Mouse (Mus musculus) granulocyte monocyte progenitor cell, adult 5-6 weeks (primary cell): ENCODE results near the gene Pmvk. TPM values are rescaled to one million over a fixed set of nuclear protein-coding genes. Genes with fewer than 3 reads are reported as not detected.

Source experiments
- ATAC-seq: replicated peaks from 2 replicates; pipeline ENCODE4 v1.8.0; 2016; ENCODE audit warnings: mild to moderate bottlenecking, moderate TSS enrichment, inconsistent platforms; ENCODE audit not compliant: poor library complexity, severe bottlenecking
- total RNA-seq, 2 experiments: library from RNA; stranded (forward) in 1 of 2; stranded (reverse) in 1 of 2; fragments of 200-712, 200-1000 nt in 1 of 2; fragments of >200 nt in 1 of 2; fragmentation: Nextera tagmentation in 1 of 2; gene quantifications; 2 replicates each; pipeline ENCODE4 v1.2.3; 2014 to 2017

Gene Pmvk
- total RNA-seq, 2 experiments from 2014 or later = 9.5 to 20.7 TPM

DNA sequence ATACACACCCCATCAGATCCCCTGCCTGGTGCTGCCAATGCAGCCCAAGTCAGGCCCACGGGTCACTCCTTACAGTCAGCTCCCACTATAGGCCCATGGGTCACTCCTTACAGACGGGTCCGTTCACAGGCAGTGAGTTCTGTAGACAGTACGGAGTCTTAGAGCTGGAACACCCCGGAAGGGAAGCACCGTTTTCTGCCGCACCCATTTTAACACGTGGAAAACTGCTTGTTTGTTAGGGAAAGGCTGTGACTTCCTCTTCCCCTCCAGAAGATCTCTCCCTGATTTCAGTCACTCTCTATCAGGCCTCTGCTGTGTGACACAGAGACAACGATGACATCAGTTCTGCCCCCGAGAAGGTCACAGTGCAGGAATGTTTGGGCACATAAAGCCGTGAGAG, 61.1 kb downstream of the Pmvk start:
- ATAC-seq = no peak

DNA sequence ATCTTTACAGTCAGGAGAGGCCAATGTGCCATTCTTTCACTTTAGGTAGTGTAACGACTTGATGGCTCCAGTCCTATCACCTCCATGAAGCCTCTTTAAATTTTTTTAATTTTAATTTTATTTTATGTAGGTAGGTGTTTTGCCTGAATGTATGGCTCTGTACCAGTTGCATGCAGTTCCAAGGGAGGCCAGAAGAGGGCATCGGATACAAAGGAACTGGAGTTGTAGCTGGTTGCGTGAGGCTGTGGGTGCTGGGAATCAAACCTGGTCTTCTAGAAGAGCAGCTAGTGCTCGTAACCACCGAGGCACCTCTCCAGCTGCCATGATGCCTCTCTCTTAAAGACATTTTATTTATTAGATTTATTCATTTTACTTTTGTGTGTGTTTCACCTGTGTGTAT, 62.0 kb downstream of the Pmvk start:
- no peak for ATAC-seq

Other genes with a start within 250 kb of the Pmvk start
- not detected in 2 replicates for gene Thbs3, start 239.4 kb upstream of the Pmvk start, total RNA-seq (2014; fragmentation: Nextera tagmentation)
- gene Thbs3, start 239.4 kb upstream of the Pmvk start, total RNA-seq (2017) = 0.13 TPM in 1 of 2 replicates, not detected in the other
- 78.6 and 102 TPM in 2 replicates for gene Mtx1, start 227.5 kb upstream of the Pmvk start, total RNA-seq (2014; fragmentation: Nextera tagmentation)
- 76.4 and 114 TPM in 2 replicates for gene Mtx1, start 227.5 kb upstream of the Pmvk start, total RNA-seq (2017)
- gene Muc1, start 225.5 kb upstream of the Pmvk start, total RNA-seq (2014; fragmentation: Nextera tagmentation) = not detected in 2 replicates
- 0.04 TPM in 1 of 2 replicates, not detected in the other for gene Muc1, start 225.5 kb upstream of the Pmvk start, total RNA-seq (2017)
- 312 and 315 TPM in 2 replicates for gene Krtcap2, start 208.6 kb upstream of the Pmvk start, total RNA-seq (2014; fragmentation: Nextera tagmentation)
- 376 and 384 TPM in 2 replicates for gene Krtcap2, start 208.6 kb upstream of the Pmvk start, total RNA-seq (2017)
- gene Trim46, start 208.2 kb upstream of the Pmvk start, total RNA-seq (2014; fragmentation: Nextera tagmentation) = 3.7 and 6.0 TPM in 2 replicates
- 0.52 and 2.8 TPM in 2 replicates for gene Trim46, start 208.2 kb upstream of the Pmvk start, total RNA-seq (2017)
- gene Dpm3, start 195.2 kb upstream of the Pmvk start, total RNA-seq (2014; fragmentation: Nextera tagmentation) = 31.2 and 122 TPM in 2 replicates
- gene Dpm3, start 195.2 kb upstream of the Pmvk start, total RNA-seq (2017) = 86.0 and 91.7 TPM in 2 replicates
- 55.0 and 80.7 TPM in 2 replicates for gene Slc50a1, start 184.0 kb upstream of the Pmvk start, total RNA-seq (2014; fragmentation: Nextera tagmentation)
- gene Slc50a1, start 184.0 kb upstream of the Pmvk start, total RNA-seq (2017) = 62.0 and 65.0 TPM in 2 replicates
- gene Efna1, start 173.4 kb upstream of the Pmvk start, total RNA-seq (2014; fragmentation: Nextera tagmentation) = not detected in 2 replicates
- not detected in 2 replicates for gene Efna1, start 173.4 kb upstream of the Pmvk start, total RNA-seq (2017)
- not detected in 2 replicates for gene Efna3, start 131.6 kb upstream of the Pmvk start, total RNA-seq (2014; fragmentation: Nextera tagmentation)
- not detected in 2 replicates for gene Efna3, start 131.6 kb upstream of the Pmvk start, total RNA-seq (2017)
- 0.66 and 2.1 TPM in 2 replicates for gene Efna4, start 116.5 kb upstream of the Pmvk start, total RNA-seq (2014; fragmentation: Nextera tagmentation)
- gene Efna4, start 116.5 kb upstream of the Pmvk start, total RNA-seq (2017) = not detected in 2 replicates
- 42.7 and 80.7 TPM in 2 replicates for gene Adam15, start 104.5 kb upstream of the Pmvk start, total RNA-seq (2014; fragmentation: Nextera tagmentation)
- 34.8 and 44.8 TPM in 2 replicates for gene Adam15, start 104.5 kb upstream of the Pmvk start, total RNA-seq (2017)
- gene Dcst2, start 92.6 kb upstream of the Pmvk start, total RNA-seq (2014; fragmentation: Nextera tagmentation) = not detected in 2 replicates
- gene Dcst2, start 92.6 kb upstream of the Pmvk start, total RNA-seq (2017) = not detected in 2 replicates
- not detected in 2 replicates for gene Dcst1, start 89.3 kb upstream of the Pmvk start, total RNA-seq (2014; fragmentation: Nextera tagmentation)
- gene Dcst1, start 89.3 kb upstream of the Pmvk start, total RNA-seq (2017) = not detected in 2 replicates
- gene Zbtb7b, start 59.8 kb upstream of the Pmvk start, total RNA-seq (2014; fragmentation: Nextera tagmentation) = 8.5 and 18.6 TPM in 2 replicates
- 7.5 and 14.0 TPM in 2 replicates for gene Zbtb7b, start 59.8 kb upstream of the Pmvk start, total RNA-seq (2017)
- gene Lenep, start 51.7 kb upstream of the Pmvk start, total RNA-seq (2014; fragmentation: Nextera tagmentation) = 0.64 and 2.1 TPM in 2 replicates
- not detected in 2 replicates for gene Lenep, start 51.7 kb upstream of the Pmvk start, total RNA-seq (2017)
- gene Flad1, start 42.7 kb upstream of the Pmvk start, total RNA-seq (2014; fragmentation: Nextera tagmentation) = 27.5 and 41.7 TPM in 2 replicates
- gene Flad1, start 42.7 kb upstream of the Pmvk start, total RNA-seq (2017) = 15.3 and 16.2 TPM in 2 replicates
- 178 and 260 TPM in 2 replicates for gene Cks1b, start 36.2 kb upstream of the Pmvk start, total RNA-seq (2014; fragmentation: Nextera tagmentation)
- 194 and 212 TPM in 2 replicates for gene Cks1b, start 36.2 kb upstream of the Pmvk start, total RNA-seq (2017)
- gene Shc1, start 36.1 kb upstream of the Pmvk start, total RNA-seq (2014; fragmentation: Nextera tagmentation) = 51.2 and 75.8 TPM in 2 replicates
- gene Shc1, start 36.1 kb upstream of the Pmvk start, total RNA-seq (2017) = 37.7 and 49.1 TPM in 2 replicates
- 18.9 and 35.2 TPM in 2 replicates for gene Pygo2, start 24.3 kb upstream of the Pmvk start, total RNA-seq (2014; fragmentation: Nextera tagmentation)
- gene Pygo2, start 24.3 kb upstream of the Pmvk start, total RNA-seq (2017) = 8.8 and 8.9 TPM in 2 replicates
- gene Pbxip1, start 17.8 kb upstream of the Pmvk start, total RNA-seq (2014; fragmentation: Nextera tagmentation) = 9.7 TPM in 2 replicates
- gene Pbxip1, start 17.8 kb upstream of the Pmvk start, total RNA-seq (2017) = 7.8 and 12.2 TPM in 2 replicates
- not detected in 2 replicates for gene Kcnn3, start 65.6 kb downstream of the Pmvk start, total RNA-seq (2014; fragmentation: Nextera tagmentation)
- not detected in 2 replicates for gene Kcnn3, start 65.6 kb downstream of the Pmvk start, total RNA-seq (2017)